ENCODE assay signal across 9 mouse cellular contexts in the genomic region with DNA sequence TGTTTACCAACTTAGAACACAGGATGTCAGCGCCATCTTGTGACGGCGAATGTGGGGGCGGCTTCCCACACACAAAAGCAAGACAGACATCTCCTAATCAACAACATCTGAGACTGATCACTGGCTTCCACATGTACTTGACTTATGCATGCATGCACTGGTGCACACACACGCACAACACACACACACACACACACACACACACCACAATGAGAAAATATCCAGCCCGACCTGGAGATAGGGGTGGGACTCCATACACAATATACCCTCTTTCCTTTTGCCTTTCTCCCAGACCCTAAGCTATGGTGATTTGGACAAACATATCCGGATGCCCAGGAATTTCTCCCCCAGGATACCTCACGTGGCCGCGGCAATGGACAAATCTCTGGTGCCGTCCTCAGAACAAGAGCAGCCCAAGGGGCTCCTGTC. TPM values are rescaled to one million over a fixed set of nuclear protein-coding genes. Genes with fewer than 3 reads are reported as not detected.
A peak's percentile ranks its signal among the peaks of the same experiment; 100 is the strongest.
DNase-seq lines count a peak whose midpoint lies in the region; ATAC-seq and TF ChIP-seq lines count a peak whose summit lies in the region.
"Had no signal": no experiment of that assay in that cellular context is flagged by ENCODE, and none has a peak within 500 bp of the region (broad histone marks: within the 10 kb centered on the region; RNA-seq: fewer than 3 reads in every experiment).

No protein-coding gene starts in this region.

- ATAC-seq in intestine, embryonic 14.5 days (replicated peaks; ENCODE audit: low FRiP score, low TSS enrichment, low read depth) = no peak
- no peak for ATAC-seq in liver, embryonic 14.5 days (ENCODE audit: insufficient read depth)
- no peak for ATAC-seq in neural tube, embryonic 11.5 days (ENCODE audit: insufficient read depth, low FRiP score, low TSS enrichment)

- H3K4me3 ChIP-seq in left cerebral cortex, adult 2 months = no peak overlapping the region
- H3K4me3 ChIP-seq in forebrain, embryonic 10.5 days = peak overlapping the region; percentile 38
- no peak overlapping the region for H3K4me3 ChIP-seq in intestine, embryonic 14.5 days (ENCODE audit: low read depth, low read length)
- H3K4me3 ChIP-seq in liver, embryonic 14.5 days (ENCODE audit: insufficient read depth in 1 of 2, low read depth in 2 of 2, low read length in 2 of 2) = peak overlapping the region; percentile 46 to 64
- no peak overlapping the region; the same call in 1 of the 2 replicates for H3K4me3 ChIP-seq in neural tube, embryonic 11.5 days (ENCODE audit: low read depth, low read length)

- intact Hi-C loops in left cerebral cortex, adult 2 months (cut with DNase I) = no loop called here
- intact Hi-C loops in left cerebral cortex, postnatal 36 days (cut with DNase I) = no loop called here

- TF ChIP-seq CTCF in left cerebral cortex, adult 2 months (IDR thresholded peaks at IDR 0.05) = no peak
- TF ChIP-seq CTCF in liver, embryonic 14.5 days (IDR thresholded peaks at IDR 0.05; ENCODE audit: low read depth) = no peak

- TF ChIP-seq EP300 in liver, embryonic 14.5 days (IDR thresholded peaks at IDR 0.05; ENCODE audit: low read depth) = no peak

- H3K9me3 ChIP-seq in forebrain, embryonic 10.5 days = peaks cover 2% of the 10 kb centered on the region; the same call in 1 of the 2 replicates
- no peaks in the 10 kb centered on the region for H3K9me3 ChIP-seq in intestine, embryonic 14.5 days (ENCODE audit: control insufficient read depth, low read length)
- H3K9me3 ChIP-seq in liver, embryonic 14.5 days (ENCODE audit: control insufficient read depth, low read length) = no peaks in the 10 kb centered on the region
- no peaks in the 10 kb centered on the region for H3K9me3 ChIP-seq in neural tube, embryonic 11.5 days (ENCODE audit: control insufficient read depth, low read length)

- peaks cover 28% of the 10 kb centered on the region for H3K4me1 ChIP-seq in forebrain, embryonic 10.5 days
- H3K4me1 ChIP-seq in intestine, embryonic 14.5 days (replicated peaks; ENCODE audit: control insufficient read depth, insufficient read depth, low read length) = peaks cover 7% of the 10 kb centered on the region
- H3K4me1 ChIP-seq in liver, embryonic 14.5 days (replicated peaks; ENCODE audit: control insufficient read depth in 2 of 2, insufficient read depth in 2 of 2, low read length in 1 of 2) = peaks cover 15 to 16% of the 10 kb centered on the region in 2 experiments
- H3K4me1 ChIP-seq in neural tube, embryonic 11.5 days (ENCODE audit: control insufficient read depth, insufficient read depth, low read length) = peaks cover 6% of the 10 kb centered on the region

- H3K27ac ChIP-seq in left cerebral cortex, adult 2 months = peak overlapping the region; percentile 66; the same call in 1 of the 2 replicates
- H3K27ac ChIP-seq in forebrain, embryonic 10.5 days = peak overlapping the region; percentile 84
- 0 out of 2 replicates have a peak overlapping the region, but pooled peaks have one; percentile 29 for H3K27ac ChIP-seq in intestine, embryonic 14.5 days (ENCODE audit: low read depth)
- H3K27ac ChIP-seq in liver, embryonic 14.5 days = peak overlapping the region; percentile 89
- H3K27ac ChIP-seq in neural tube, embryonic 11.5 days (ENCODE audit: low read depth, low read length) = 0 out of 2 replicates have a peak overlapping the region, but pooled peaks have one; percentile 31

- H3K36me3 ChIP-seq in forebrain, embryonic 10.5 days (replicated peaks) = no peaks in the 10 kb centered on the region
- H3K36me3 ChIP-seq in intestine, embryonic 14.5 days (ENCODE audit: control insufficient read depth, insufficient read depth, low read length) = no peaks in the 10 kb centered on the region
- H3K36me3 ChIP-seq in liver, embryonic 14.5 days (replicated peaks; ENCODE audit: control insufficient read depth, insufficient read depth, low read depth) = no peaks in the 10 kb centered on the region
- no peaks in the 10 kb centered on the region for H3K36me3 ChIP-seq in neural tube, embryonic 11.5 days (ENCODE audit: control insufficient read depth, insufficient read depth, low read length)

- 38% methylated on average over 11 of the region's 11 CpGs for WGBS in forebrain, embryonic 10.5 days
- 35% methylated on average over 11 of the region's 11 CpGs for WGBS in intestine, embryonic 14.5 days
- 42% methylated on average over 11 of the region's 11 CpGs for WGBS in liver, embryonic 14.5 days (ENCODE audit: insufficient replicate concordance)
- 45% methylated on average over 11 of the region's 11 CpGs for WGBS in neural tube, embryonic 11.5 days

- peak overlapping the region; percentile 33 for H3K4me2 ChIP-seq in intestine, embryonic 14.5 days (ENCODE audit: low read length)
- peak overlapping the region; percentile 67 for H3K4me2 ChIP-seq in liver, embryonic 14.5 days (ENCODE audit: low read depth)
- peak overlapping the region; percentile 29 for H3K4me2 ChIP-seq in neural tube, embryonic 11.5 days (ENCODE audit: low read depth)

- no peak for DNase-seq in left cerebral cortex, adult 2 months (ENCODE audit: extremely low spot score in 1 of 2, low spot score in 2 of 2)
- no peak for DNase-seq in left cerebral cortex, postnatal 36 days (ENCODE audit: low spot score in 2 of 2)
- DNase-seq in forebrain, embryonic 10.5 days (ENCODE audit: extremely low spot score, low spot score) = peak; percentile 44
- no peak for DNase-seq in intestine, embryonic 14.5 days (ENCODE audit: low spot score)
- DNase-seq in liver, embryonic 14.5 days (ENCODE audit: low read depth in 3 of 3, low spot score in 3 of 3) = no peak
- DNase-seq in neural tube, embryonic 11.5 days (ENCODE audit: low spot score) = peak; percentile 53
- no peak for DNase-seq in urinary bladder, postnatal 36 days (ENCODE audit: low spot score in 2 of 2)
- DNase-seq in frontal cortex, postnatal 25 days (ENCODE audit: low spot score in 2 of 2) = no peak

- no peaks in the 10 kb centered on the region for H3K27me3 ChIP-seq in forebrain, embryonic 10.5 days (ENCODE audit: poor library complexity, severe bottlenecking)
- no peaks in the 10 kb centered on the region for H3K27me3 ChIP-seq in intestine, embryonic 14.5 days (replicated peaks; ENCODE audit: control insufficient read depth, insufficient read depth, low read length)
- no peaks in the 10 kb centered on the region for H3K27me3 ChIP-seq in liver, embryonic 14.5 days (ENCODE audit: control insufficient read depth, insufficient read depth, low read length)
- H3K27me3 ChIP-seq in neural tube, embryonic 11.5 days (ENCODE audit: control insufficient read depth, insufficient read depth, low read length) = no peaks in the 10 kb centered on the region

- H3K9ac ChIP-seq in intestine, embryonic 14.5 days (ENCODE audit: low read length) = no peak overlapping the region
- H3K9ac ChIP-seq in liver, embryonic 14.5 days (replicated peaks) = peak overlapping the region; percentile 62
- H3K9ac ChIP-seq in neural tube, embryonic 11.5 days (ENCODE audit: low read length) = 0 out of 2 replicates have a peak overlapping the region, but pooled peaks have one; percentile 23

RNA-seq across cellular contexts. Expression of a gene that starts 3.2 kb away (rescaled TPM):
- 100 to 1,000 TPM; 134 to 142 TPM for total RNA-seq in left cerebral cortex, adult 2 months (2021)
- total RNA-seq in left cerebral cortex, postnatal 36 days (2021) = 100 to 1,000 TPM; 144 to 147 TPM
- 84.0 and 87.1 TPM in 2 replicates for polyA plus RNA-seq in forebrain, embryonic 10.5 days (2016; fragmentation: Nextera tagmentation; extraction: Ambion mirVana)
- 62.2 and 68.6 TPM in 2 replicates for polyA plus RNA-seq in intestine, embryonic 14.5 days (2014; fragmentation: Nextera tagmentation; extraction: Ambion mirVana)
- 15.4 and 15.5 TPM in 2 replicates for polyA plus RNA-seq in liver, embryonic 14.5 days (2012; rRNA removed)
- 21.6 and 25.9 TPM in 2 replicates for polyA plus RNA-seq in liver, embryonic 14.5 days (2014; fragmentation: Nextera tagmentation; extraction: Ambion mirVana)
- 94.6 and 100 TPM in 2 replicates for polyA plus RNA-seq in neural tube, embryonic 11.5 days (2014; fragmentation: Nextera tagmentation; extraction: Ambion mirVana)

RNA-seq across cellular contexts. Expression of a gene that starts 25.6 kb away (rescaled TPM):
- 1 to 10 TPM; 2.3 to 2.4 TPM for total RNA-seq in left cerebral cortex, adult 2 months (2021)
- total RNA-seq in left cerebral cortex, postnatal 36 days (2021) = 1 to 10 TPM; 2.1 to 2.2 TPM
- 0.39 and 0.58 TPM in 2 replicates for polyA plus RNA-seq in forebrain, embryonic 10.5 days (2016; fragmentation: Nextera tagmentation; extraction: Ambion mirVana)
- polyA plus RNA-seq in intestine, embryonic 14.5 days (2014; fragmentation: Nextera tagmentation; extraction: Ambion mirVana) = 0.99 and 1.3 TPM in 2 replicates
- polyA plus RNA-seq in liver, embryonic 14.5 days (2012; rRNA removed) = 0.01 TPM in 2 replicates
- not detected in 2 replicates for polyA plus RNA-seq in liver, embryonic 14.5 days (2014; fragmentation: Nextera tagmentation; extraction: Ambion mirVana)
- 0.58 and 0.65 TPM in 2 replicates for polyA plus RNA-seq in neural tube, embryonic 11.5 days (2014; fragmentation: Nextera tagmentation; extraction: Ambion mirVana)

RNA-seq across cellular contexts. Expression of a gene that starts 32.4 kb away (rescaled TPM):
- total RNA-seq in left cerebral cortex, adult 2 months (2021) = 10 to 100 TPM; 18.0 to 20.2 TPM
- total RNA-seq in left cerebral cortex, postnatal 36 days (2021) = 10 to 100 TPM; 17.2 to 20.3 TPM
- 15.1 and 15.4 TPM in 2 replicates for polyA plus RNA-seq in forebrain, embryonic 10.5 days (2016; fragmentation: Nextera tagmentation; extraction: Ambion mirVana)
- polyA plus RNA-seq in intestine, embryonic 14.5 days (2014; fragmentation: Nextera tagmentation; extraction: Ambion mirVana) = 8.8 and 10.3 TPM in 2 replicates
- 7.3 and 10.0 TPM in 2 replicates for polyA plus RNA-seq in liver, embryonic 14.5 days (2012; rRNA removed)
- polyA plus RNA-seq in liver, embryonic 14.5 days (2014; fragmentation: Nextera tagmentation; extraction: Ambion mirVana) = 4.8 and 5.2 TPM in 2 replicates
- polyA plus RNA-seq in neural tube, embryonic 11.5 days (2014; fragmentation: Nextera tagmentation; extraction: Ambion mirVana) = 7.9 and 10.9 TPM in 2 replicates

RNA-seq across cellular contexts. Expression of a gene that starts 39.0 kb away (rescaled TPM):
- not detected for total RNA-seq in left cerebral cortex, adult 2 months (2021)
- total RNA-seq in left cerebral cortex, postnatal 36 days (2021) = not detected
- polyA plus RNA-seq in forebrain, embryonic 10.5 days (2016; fragmentation: Nextera tagmentation; extraction: Ambion mirVana) = not detected in 2 replicates
- not detected in 2 replicates for polyA plus RNA-seq in intestine, embryonic 14.5 days (2014; fragmentation: Nextera tagmentation; extraction: Ambion mirVana)
- polyA plus RNA-seq in liver, embryonic 14.5 days (2012; rRNA removed) = not detected in 2 replicates
- not detected in 2 replicates for polyA plus RNA-seq in liver, embryonic 14.5 days (2014; fragmentation: Nextera tagmentation; extraction: Ambion mirVana)
- not detected in 2 replicates for polyA plus RNA-seq in neural tube, embryonic 11.5 days (2014; fragmentation: Nextera tagmentation; extraction: Ambion mirVana)
- total RNA-seq: layer of hippocampus, postnatal 14 days had no signal

RNA-seq across cellular contexts. Expression of a gene that starts 50.9 kb away (rescaled TPM):
- 10 to 100 TPM; 29.5 to 31.7 TPM for total RNA-seq in left cerebral cortex, adult 2 months (2021)
- total RNA-seq in left cerebral cortex, postnatal 36 days (2021) = 10 to 100 TPM; 26.9 to 28.4 TPM
- 16.1 and 18.2 TPM in 2 replicates for polyA plus RNA-seq in forebrain, embryonic 10.5 days (2016; fragmentation: Nextera tagmentation; extraction: Ambion mirVana)
- 22.3 and 23.0 TPM in 2 replicates for polyA plus RNA-seq in intestine, embryonic 14.5 days (2014; fragmentation: Nextera tagmentation; extraction: Ambion mirVana)
- 5.2 and 5.5 TPM in 2 replicates for polyA plus RNA-seq in liver, embryonic 14.5 days (2012; rRNA removed)
- polyA plus RNA-seq in liver, embryonic 14.5 days (2014; fragmentation: Nextera tagmentation; extraction: Ambion mirVana) = 3.8 and 5.4 TPM in 2 replicates
- 19.5 and 20.8 TPM in 2 replicates for polyA plus RNA-seq in neural tube, embryonic 11.5 days (2014; fragmentation: Nextera tagmentation; extraction: Ambion mirVana)

Comparison
In these comparisons a context has a peak if more than half of its experiments do, and no peak if none do; other contexts are left out.
1. DNase-seq: peak in forebrain, embryonic 10.5 days (single experiment) and neural tube, embryonic 11.5 days (single experiment); none in left cerebral cortex, adult 2 months (0 of 2), left cerebral cortex, postnatal 36 days (0 of 2), intestine, embryonic 14.5 days (single experiment), liver, embryonic 14.5 days (0 of 3), urinary bladder, postnatal 36 days (0 of 2) and frontal cortex, postnatal 25 days (0 of 2).
2. H3K27ac ChIP-seq: peak in every context shown above with its lines; median percentile 89 in liver, embryonic 14.5 days; 84 in forebrain, embryonic 10.5 days; 66 in left cerebral cortex, adult 2 months; 31 in neural tube, embryonic 11.5 days; 29 in intestine, embryonic 14.5 days.
3. H3K4me3 ChIP-seq: peak in forebrain, embryonic 10.5 days (single experiment) and liver, embryonic 14.5 days (2 of 2); none in left cerebral cortex, adult 2 months (single experiment), intestine, embryonic 14.5 days (single experiment) and neural tube, embryonic 11.5 days (single experiment).
4. Peak in every context shown above with its lines, with median percentiles within 50 percentile points of each other: H3K4me2 ChIP-seq.